Mouse (Mus musculus) bone marrow macrophage, adult 2 months (primary cell): ENCODE results near the gene Tes3-ps.

ENCODE experiments used
- CTCF ChIP-seq: IDR thresholded peaks from 2 replicates; pipeline ENCODE4 v1.5.1; 2012; ENCODE audit warnings: low read depth, mild to moderate bottlenecking, low read length, moderate library complexity
- POLR2A ChIP-seq: IDR thresholded peaks from 2 replicates; pipeline ENCODE4 v1.6.1; 2012; ENCODE audit warnings: mild to moderate bottlenecking, low read depth, low read length, borderline replicate concordance

GRCm38 (mm10) chr13:49485388-49485787 is 7.7 kb upstream of the Tes3-ps start:
- no peak for TF ChIP-seq POLR2A
- no peak for TF ChIP-seq CTCF
